ENCODE assay signal across 10 mouse cellular contexts in the genomic region with DNA sequence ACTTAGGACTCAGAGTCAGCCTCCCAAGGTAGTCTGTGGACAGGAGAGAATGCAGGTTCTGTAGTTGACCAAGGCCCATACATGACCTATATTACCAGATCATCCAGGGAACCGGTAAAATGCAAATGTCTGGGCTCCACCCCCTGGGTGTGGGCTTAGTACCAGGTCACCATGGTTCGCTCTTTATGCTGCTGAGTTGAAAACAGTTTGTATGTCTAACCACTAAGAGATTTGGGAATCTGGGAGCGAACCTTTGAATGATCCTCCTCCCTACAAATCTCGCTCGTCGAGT. TPM values are rescaled to one million over a fixed set of nuclear protein-coding genes. Genes with fewer than 3 reads are reported as not detected.
A peak's percentile ranks its signal among the peaks of the same experiment; 100 is the strongest.
DNase-seq lines count a peak whose midpoint lies in the region; ATAC-seq and TF ChIP-seq lines count a peak whose summit lies in the region.
"Had no signal": no experiment of that assay in that cellular context is flagged by ENCODE, and none has a peak within 500 bp of the region (broad histone marks: within the 10 kb centered on the region; RNA-seq: fewer than 3 reads in every experiment).

No protein-coding gene starts in this region.

- peaks cover 21% of the 10 kb centered on the region for H3K4me1 ChIP-seq in lung, adult 2 months (ENCODE audit: control insufficient read depth, insufficient read depth, low read length)
- peaks cover 64% of the 10 kb centered on the region for H3K4me1 ChIP-seq in kidney, embryonic 15.5 days
- H3K4me1 ChIP-seq in neural tube, embryonic 15.5 days: peaks cover 44% of the 10 kb centered on the region

- no peaks in the 10 kb centered on the region for H3K27me3 ChIP-seq in kidney, embryonic 15.5 days
- H3K27me3 ChIP-seq in neural tube, embryonic 15.5 days (replicated peaks): no peaks in the 10 kb centered on the region
- H3K27me3 ChIP-seq: megakaryocyte, embryonic 14.5 days had no signal

- no peak overlapping the region for H3K4me3 ChIP-seq in lung, adult 2 months (replicated peaks; ENCODE audit: extremely low read depth, low read depth, low read length)
- no peak overlapping the region for H3K4me3 ChIP-seq in kidney, embryonic 15.5 days (replicated peaks)
- H3K4me3 ChIP-seq in neural tube, embryonic 15.5 days (replicated peaks): no peak overlapping the region; the same call in 1 of the 2 replicates
- H3K4me3 ChIP-seq: megakaryocyte, embryonic 14.5 days had no signal

- no peaks in the 10 kb centered on the region for H3K36me3 ChIP-seq in kidney, embryonic 15.5 days
- H3K36me3 ChIP-seq in neural tube, embryonic 15.5 days: no peaks in the 10 kb centered on the region

- TF ChIP-seq CTCF in lung, adult 2 months (IDR thresholded peaks at IDR 0.05; ENCODE audit: insufficient read depth, low read length): no peak

- WGBS in lung, adult 2 months: 60% methylated on average over 6 of the region's 6 CpGs
- 70% methylated on average over 6 of the region's 6 CpGs for WGBS in kidney, embryonic 15.5 days
- 74% methylated on average over 6 of the region's 6 CpGs for WGBS in neural tube, embryonic 15.5 days

- no peak for ATAC-seq in cerebellum, adult (ENCODE audit: insufficient number of reproducible peaks, low FRiP score, low TSS enrichment)
- no peak for ATAC-seq in kidney, embryonic 15.5 days (replicated peaks; ENCODE audit: low FRiP score)
- no peak for ATAC-seq in neural tube, embryonic 15.5 days (ENCODE audit: low FRiP score)

- TF ChIP-seq POLR2A in lung, adult 2 months (IDR thresholded peaks at IDR 0.05; ENCODE audit: borderline replicate concordance, extremely low read depth, low read depth, low read length): no peak

- H3K4me2 ChIP-seq in kidney, embryonic 15.5 days: peak overlapping the region; percentile 84; the same call in 1 of the 2 replicates
- H3K4me2 ChIP-seq in neural tube, embryonic 15.5 days: peak overlapping the region; percentile 70

- no peak overlapping the region for H3K9ac ChIP-seq in kidney, embryonic 15.5 days
- H3K9ac ChIP-seq in neural tube, embryonic 15.5 days (replicated peaks): no peak overlapping the region

- no peaks in the 10 kb centered on the region for H3K9me3 ChIP-seq in kidney, embryonic 15.5 days (replicated peaks)
- H3K9me3 ChIP-seq in neural tube, embryonic 15.5 days (replicated peaks): no peaks in the 10 kb centered on the region
- H3K9me3 ChIP-seq: megakaryocyte, embryonic 14.5 days had no signal

- 0 out of 2 replicates have a peak overlapping the region, but pooled peaks have one; percentile 100 for H3K27ac ChIP-seq in kidney, embryonic 15.5 days
- no peak overlapping the region for H3K27ac ChIP-seq in neural tube, embryonic 15.5 days (replicated peaks)

- DNase-seq in cerebellum, adult 9-11 months: peak; percentile 34
- peak; percentile 14 for DNase-seq in lung, adult 2 months
- DNase-seq in lung, postnatal 36 days: no peak
- no peak for DNase-seq in embryo, embryonic 10.5 days (ENCODE audit: low spot score)
- no peak for DNase-seq in frontal cortex, postnatal 10 days (ENCODE audit: low spot score in 2 of 2)
- DNase-seq: adrenal gland, adult 8-10 months had no signal

RNA-seq across cellular contexts. Expression of a gene that starts 5.2 kb away (rescaled TPM):
- 28.9 and 58.2 TPM in 2 replicates for polyA plus RNA-seq in lung, adult 2 months (2012; rRNA removed)
- polyA plus RNA-seq in kidney, embryonic 15.5 days (2015; fragmentation: Nextera tagmentation; extraction: Ambion mirVana): 217 and 225 TPM in 2 replicates
- 131 and 170 TPM in 2 replicates for polyA plus RNA-seq in neural tube, embryonic 15.5 days (2015; fragmentation: Nextera tagmentation; extraction: Ambion mirVana)

Comparison
In these comparisons a context has a peak if more than half of its experiments do, and no peak if none do; other contexts are left out.
1. DNase-seq: peak in cerebellum, adult 9-11 months (single experiment) and lung, adult 2 months (single experiment); none in lung, postnatal 36 days (single experiment), embryo, embryonic 10.5 days (single experiment) and frontal cortex, postnatal 10 days (0 of 2).